Mouse (Mus musculus) testis, adult 2 months (tissue): ENCODE measurements around the gene Zfp740.

Source experiments
- CTCF ChIP-seq: fragments of 200-500 bp; IDR thresholded peaks from 2 replicates; pipeline ENCODE4 v1.5.1; 2012; ENCODE audit warnings: low read depth, mild to moderate bottlenecking, inconsistent platforms, low read length, moderate library complexity; ENCODE audit not compliant: control insufficient read depth, insufficient read depth, insufficient replicate concordance
- POLR2A ChIP-seq: fragments of 200-500 bp; IDR thresholded peaks from 2 replicates; pipeline ENCODE4 v1.6.1; 2012; ENCODE audit warnings: low read depth, mild to moderate bottlenecking, inconsistent platforms, low read length, moderate library complexity; ENCODE audit not compliant: control insufficient read depth

- no peak for TF ChIP-seq CTCF
- TF ChIP-seq POLR2A, result no peak
These were observed 55.0 kb downstream of the Zfp740 start for GRCm38 (mm10) chr15:102258076-102258470.
